Mouse (Mus musculus) urinary bladder, postnatal 10 days (tissue): ENCODE results near the gene Plxna2.

Source experiments
- DNase-seq: peaks from one replicate; pipeline ENCODE4 v3.0.0; 2022; ENCODE audit warnings: low spot score

The Plxna2 gene

GRCm38 (mm10) chr1:194617918-194618317 lies at the start of gene Plxna2:
Gene Plxna2 (plus strand): TSS chr1:194618218.
- DNase-seq, result no peak

GRCm38 (mm10) chr1:194573870-194574269 lies 44.1 kb upstream of the Plxna2 start:
- DNase-seq, result no peak

GRCm38 (mm10) chr1:194578270-194578669 lies 39.7 kb upstream of the Plxna2 start:
- DNase-seq, result no peak

GRCm38 (mm10) chr1:194580539-194580938 lies 37.5 kb upstream of the Plxna2 start:
- no peak for DNase-seq

- no peak for DNase-seq
Measured at GRCm38 (mm10) chr1:194586670-194587069, 31.3 kb upstream of the Plxna2 start.

GRCm38 (mm10) chr1:194587532-194587931 lies 30.5 kb upstream of the Plxna2 start:
- DNase-seq, result no peak

- no peak for DNase-seq
Measured at GRCm38 (mm10) chr1:194587956-194588668, 29.9 kb upstream of the Plxna2 start.

GRCm38 (mm10) chr1:194588711-194589451 lies 29.1 kb upstream of the Plxna2 start:
- no peak for DNase-seq

- DNase-seq, result no peak
Measured at GRCm38 (mm10) chr1:194593155-194593554, 24.9 kb upstream of the Plxna2 start.

GRCm38 (mm10) chr1:194607406-194608261 lies 10.4 kb upstream of the Plxna2 start:
- DNase-seq, result no peak

GRCm38 (mm10) chr1:194610516-194610915 lies 7.5 kb upstream of the Plxna2 start:
- DNase-seq, result no peak

- DNase-seq, result no peak
Measured at GRCm38 (mm10) chr1:194612628-194613027, 5.4 kb upstream of the Plxna2 start.

- no peak for DNase-seq
Measured at GRCm38 (mm10) chr1:194613271-194613834, 4.7 kb upstream of the Plxna2 start.

GRCm38 (mm10) chr1:194613923-194614830 lies 3.8 kb upstream of the Plxna2 start:
- no peak for DNase-seq

GRCm38 (mm10) chr1:194616136-194616535 lies 1.9 kb upstream of the Plxna2 start:
- DNase-seq, result no peak

GRCm38 (mm10) chr1:194618841-194619311 lies 858 bp downstream of the Plxna2 start:
- peak; percentile 26 for DNase-seq

GRCm38 (mm10) chr1:194619353-194620244 lies 1.6 kb downstream of the Plxna2 start:
- peak; percentile 51 for DNase-seq

GRCm38 (mm10) chr1:194620245-194620991 lies 2.4 kb downstream of the Plxna2 start:
- no peak for DNase-seq

GRCm38 (mm10) chr1:194622174-194622573 lies 4.2 kb downstream of the Plxna2 start:
- no peak for DNase-seq
